21 mouse cellular contexts compared by ENCODE assay signal in genomic region chr8:104590284-104590683, GRCm38 (mm10). TPM values are rescaled to one million over a fixed set of nuclear protein-coding genes. Genes with fewer than 3 reads are reported as not detected.
"Had no signal": no experiment of that assay in that cellular context is flagged by ENCODE, and none has a peak within 500 bp of the region (broad histone marks: within the 10 kb centered on the region; RNA-seq: fewer than 3 reads in every experiment).

No protein-coding gene starts in this region.

- H3K9ac ChIP-seq: intestine, embryonic 15.5 days; lung, embryonic 15.5 days; stomach, embryonic 15.5 days had no signal

- H3K9me3 ChIP-seq: intestine, embryonic 15.5 days; lung, embryonic 15.5 days; megakaryocyte, embryonic 14.5 days; midbrain, embryonic 15.5 days; neural tube, embryonic 15.5 days; stomach, embryonic 15.5 days had no signal

- DNase-seq: kidney, adult 18-20 months; kidney, postnatal 10 days; kidney, postnatal 4 days; left cerebral cortex, postnatal 4 days; lung, postnatal 14 days; thymus, adult 2 months; thymus, postnatal 36 days had no signal

- H3K27me3 ChIP-seq: intestine, embryonic 15.5 days; lung, embryonic 15.5 days; midbrain, embryonic 15.5 days; neural tube, embryonic 15.5 days; stomach, embryonic 15.5 days had no signal

RNA-seq across cellular contexts. Expression of gene Cdh16, which starts 33.9 kb away (rescaled TPM):
- total RNA-seq: layer of hippocampus, adult 8-10 months; layer of hippocampus, postnatal 14 days; left cerebral cortex, adult 18-20 months; left cerebral cortex, postnatal 10 days; left cerebral cortex, postnatal 4 days had no signal
- polyA plus RNA-seq: macrophage; midbrain, embryonic 11.5 days; midbrain, embryonic 15.5 days; neural tube, embryonic 11.5 days; neural tube, embryonic 15.5 days; testis, adult 2 months had no signal
